Mouse (Mus musculus) mouse embryonic stem cell (cell line): ENCODE measurements around the gene Tmem120b.

ENCODE experiments used
- in situ Hi-C, 2 experiments: fragments of 300-500 bp; cut with MboI; formaldehyde crosslinking; loops; 1 replicate in 1 of 2; 3 replicates in 1 of 2; pipeline ENCODE4 v1.14.3; 2019 to 2020; ENCODE audit warnings: low sequenced_read_pairs in 2 of 2, low pct_unique_long_range_greater_than_20kb in 1 of 2, mixed read lengths in 1 of 2; ENCODE audit not compliant: unreplicated experiment in 1 of 2

Gene Tmem120b

GRCm38 (mm10) chr5:123134875-123135382 is 66.7 kb downstream of the Tmem120b start:
- in situ Hi-C loops: no loop called here

- in situ Hi-C loops: no loop called here
Observed at GRCm38 (mm10) chr5:123135471-123136360, 67.5 kb downstream of the Tmem120b start.

- in situ Hi-C loops: no loop called here
Observed at GRCm38 (mm10) chr5:123136361-123137043, 68.3 kb downstream of the Tmem120b start.

GRCm38 (mm10) chr5:123137044-123137909 is 69.1 kb downstream of the Tmem120b start:
- in situ Hi-C loops: no loop called here

GRCm38 (mm10) chr5:123137910-123138229 is 69.7 kb downstream of the Tmem120b start:
- in situ Hi-C loops: no loop called here

GRCm38 (mm10) chr5:123138230-123138911 is 70.2 kb downstream of the Tmem120b start:
- in situ Hi-C loops: no loop called here

- in situ Hi-C loops: no loop called here
Observed at GRCm38 (mm10) chr5:123138953-123139721, 70.9 kb downstream of the Tmem120b start.

- in situ Hi-C loops: no loop called here
Observed at GRCm38 (mm10) chr5:123139722-123140627, 71.8 kb downstream of the Tmem120b start.

- in situ Hi-C loops: no loop called here
Observed at GRCm38 (mm10) chr5:123140694-123141554, 72.7 kb downstream of the Tmem120b start.

GRCm38 (mm10) chr5:123141555-123142160 is 73.4 kb downstream of the Tmem120b start:
- in situ Hi-C loops: no loop called here

GRCm38 (mm10) chr5:123142161-123143157 is 74.2 kb downstream of the Tmem120b start, which contains the start of gene Setd1b:
Gene Setd1b, plus strand, starts transcription at chr5:123142193.
- in situ Hi-C loops: no loop called here

- in situ Hi-C loops: no loop called here
Observed at GRCm38 (mm10) chr5:123143251-123143970, 75.2 kb downstream of the Tmem120b start.

GRCm38 (mm10) chr5:123143971-123144745 is 75.9 kb downstream of the Tmem120b start:
- in situ Hi-C loops: no loop called here
